Mouse (Mus musculus) gastrocnemius, adult 8-10 months (tissue): ENCODE data around the gene Dsn1. TPM values are rescaled to one million over a fixed set of nuclear protein-coding genes. Genes with fewer than 3 reads are reported as not detected.

Source experiments
- DNase-seq, 2 experiments: peaks; one replicate each; pipeline ENCODE4 v3.0.0; 2022; ENCODE audit warnings: low spot score in 2 of 2
- total RNA-seq, 4 experiments: library from RNA; stranded (reverse); gene quantifications; 2 replicates each; pipeline ENCODE4 v1.2.4; 2022

Gene Dsn1
- total RNA-seq, 4 experiments from 2014 or later: 2.2 to 2.5 (median 2.3) TPM

DNA sequence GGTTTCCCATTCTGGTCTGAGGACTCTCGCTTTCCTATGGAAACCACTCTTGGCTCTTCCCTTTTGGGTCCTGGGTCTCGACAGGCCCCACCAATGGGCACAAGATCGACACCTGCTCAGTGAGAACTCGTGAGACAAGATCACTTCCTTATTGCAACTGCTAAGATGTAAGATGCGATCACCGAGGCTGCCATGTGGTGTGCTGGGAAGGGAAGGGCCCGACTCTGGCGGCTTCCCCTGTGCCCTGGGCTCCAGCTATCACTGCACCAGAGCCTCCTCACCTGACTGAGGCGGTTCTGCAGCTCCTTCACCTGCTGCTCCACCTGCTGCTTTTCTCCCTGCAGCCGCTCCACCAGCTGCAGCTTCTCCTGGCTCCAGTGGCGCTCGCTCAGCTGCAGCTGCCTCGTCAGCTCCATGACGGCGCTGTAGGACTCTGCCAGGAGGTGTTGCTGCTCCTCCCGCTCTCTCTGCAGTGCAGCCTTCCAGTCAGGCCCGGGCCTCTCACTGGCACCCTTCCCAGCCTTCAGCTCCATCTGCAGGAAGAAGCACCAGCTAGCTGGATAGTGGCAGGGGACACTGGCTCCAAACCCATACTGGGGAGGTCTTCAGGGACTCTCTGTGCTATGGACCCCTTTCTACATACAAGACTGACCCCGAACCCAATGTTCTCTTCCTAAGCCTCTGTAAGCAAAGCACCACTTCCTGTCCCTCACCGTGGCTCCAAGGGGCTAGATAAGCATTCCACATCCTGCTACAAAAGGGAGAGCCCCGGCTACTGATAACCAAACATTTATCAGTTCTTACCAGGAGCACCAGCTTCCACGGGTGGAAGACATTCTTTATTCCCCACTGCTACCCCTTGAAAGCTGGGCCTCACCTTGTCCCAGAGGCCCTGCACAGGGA is 20.4 kb upstream of the Dsn1 start:
- no peak for DNase-seq

DNA sequence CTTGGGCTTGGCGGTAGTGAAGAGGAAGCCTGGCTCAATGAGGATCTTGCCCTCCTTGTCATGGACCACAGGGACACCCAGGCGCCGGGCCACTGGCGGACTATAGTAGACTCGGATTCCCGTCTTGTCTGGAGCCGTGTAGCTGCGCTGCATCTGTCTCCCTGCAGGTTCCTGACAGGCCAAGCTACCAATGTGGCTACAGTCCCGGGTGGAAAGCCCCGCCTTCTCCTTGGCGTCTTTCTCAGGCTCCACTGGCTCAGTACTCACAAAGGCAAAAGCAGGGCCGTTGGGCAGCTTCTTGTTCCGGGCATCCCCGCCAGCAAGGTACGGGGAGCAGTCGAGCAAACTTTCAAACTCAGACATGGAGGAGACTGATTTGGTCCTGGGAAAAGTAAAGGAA is 14.2 kb upstream of the Dsn1 start:
- DNase-seq: no peak

DNA sequence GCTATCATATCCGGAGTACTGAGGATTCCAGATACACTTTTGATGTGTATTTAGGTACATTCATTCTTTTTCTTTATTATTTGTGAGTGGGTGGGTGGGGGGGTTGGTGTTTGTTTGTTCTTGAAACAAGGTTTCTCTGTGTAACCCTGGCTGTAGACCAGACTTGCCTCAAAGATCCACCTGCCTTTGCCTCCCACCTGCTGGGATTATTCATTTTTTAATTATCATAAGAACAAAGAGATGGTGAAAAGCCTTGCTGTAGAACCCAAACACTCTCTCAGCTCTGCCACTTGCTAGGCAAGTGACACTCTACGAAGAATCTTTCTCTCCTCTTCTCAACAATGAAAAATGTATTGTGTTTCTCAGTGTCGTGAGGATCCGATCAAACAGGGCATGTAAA is 12.3 kb upstream of the Dsn1 start:
- DNase-seq: no peak

DNA sequence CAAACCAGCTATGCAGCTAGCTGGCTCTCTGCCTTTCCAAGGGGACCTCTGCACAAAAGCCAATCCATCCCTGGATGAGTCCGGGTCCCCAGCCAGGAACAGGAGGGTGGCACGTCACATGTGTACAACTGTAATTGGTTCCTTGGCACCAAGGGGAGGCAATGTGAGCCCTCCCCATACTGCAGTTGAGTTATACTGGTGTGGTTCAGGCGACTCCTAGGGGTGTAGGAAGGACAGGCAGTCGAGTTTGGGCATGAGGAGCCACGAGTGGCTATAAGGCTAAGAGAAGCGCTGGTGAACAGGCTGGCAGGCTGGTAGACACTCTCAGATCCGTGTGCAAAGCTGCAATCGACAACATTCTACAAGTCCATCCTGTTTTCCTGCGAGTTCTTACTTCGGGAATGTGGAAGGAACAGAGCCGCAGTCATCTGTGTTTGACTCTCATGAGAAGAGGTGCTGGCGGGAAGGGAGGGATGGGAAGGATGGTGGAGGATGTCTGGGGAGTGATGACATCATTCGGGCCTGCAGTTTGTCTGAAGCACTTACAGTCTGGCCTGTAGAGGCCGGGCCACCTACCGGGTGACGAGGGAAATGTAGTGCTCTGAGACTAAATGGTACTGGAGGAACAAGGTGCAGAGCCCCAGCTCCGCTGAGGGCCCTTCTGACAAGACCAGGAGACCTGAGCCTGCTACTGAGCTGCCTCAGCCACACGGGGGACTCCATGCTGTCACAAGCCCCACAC is 9.7 kb upstream of the Dsn1 start:
- no peak for DNase-seq

DNA sequence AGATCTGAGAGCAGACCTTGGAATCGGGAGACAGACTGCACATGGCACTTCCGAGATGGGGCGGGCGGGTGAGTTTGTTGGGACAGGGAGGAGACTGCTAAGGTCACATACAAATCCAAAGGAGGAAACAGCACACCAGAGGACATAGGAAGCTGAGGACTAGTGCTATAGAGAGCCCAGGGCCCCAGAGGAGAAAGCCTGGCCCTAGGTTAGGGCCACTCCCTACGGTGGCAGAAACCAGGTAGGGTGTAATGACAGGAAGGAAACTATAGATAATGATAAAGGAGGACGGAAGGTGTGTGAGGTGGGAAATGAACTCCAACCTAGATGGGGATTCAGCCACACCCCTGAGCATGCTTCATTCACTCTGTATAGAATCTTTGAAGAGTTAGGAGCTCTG is 5.4 kb upstream of the Dsn1 start:
- no peak for DNase-seq

DNA sequence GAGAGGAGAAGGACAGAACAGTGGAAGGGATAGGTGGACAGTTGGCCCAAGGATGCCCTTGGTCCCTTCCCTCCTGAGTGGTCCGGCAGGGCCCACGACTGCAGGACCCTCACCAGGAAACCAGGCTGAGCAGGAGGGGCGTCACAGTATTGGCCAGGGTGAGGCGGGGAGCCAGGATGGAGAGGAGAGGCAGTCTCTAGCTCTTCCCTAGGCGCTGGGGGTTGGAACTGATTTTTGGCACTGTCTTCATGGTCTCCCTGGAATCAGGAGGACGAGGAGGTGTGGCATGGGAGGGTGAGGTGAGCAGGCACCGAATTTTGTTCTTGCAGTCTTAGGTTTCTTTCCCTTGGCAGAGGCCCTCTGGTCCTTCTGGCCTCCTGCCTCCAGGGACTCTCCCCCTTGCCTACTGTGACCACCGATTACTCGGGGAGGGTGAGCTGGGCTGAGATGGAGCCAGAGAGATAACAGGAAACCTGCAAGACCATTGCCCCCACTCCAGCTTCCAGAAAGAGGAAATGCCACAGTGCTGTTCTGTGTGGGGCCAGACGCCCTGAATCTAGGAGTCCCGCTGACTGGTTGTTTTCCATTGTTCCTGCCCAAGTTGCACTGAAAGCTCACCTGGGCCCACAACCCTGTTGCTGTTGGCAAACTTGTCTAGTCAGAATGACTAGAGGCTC is 3.8 kb upstream of the Dsn1 start:
- DNase-seq: no peak

DNA sequence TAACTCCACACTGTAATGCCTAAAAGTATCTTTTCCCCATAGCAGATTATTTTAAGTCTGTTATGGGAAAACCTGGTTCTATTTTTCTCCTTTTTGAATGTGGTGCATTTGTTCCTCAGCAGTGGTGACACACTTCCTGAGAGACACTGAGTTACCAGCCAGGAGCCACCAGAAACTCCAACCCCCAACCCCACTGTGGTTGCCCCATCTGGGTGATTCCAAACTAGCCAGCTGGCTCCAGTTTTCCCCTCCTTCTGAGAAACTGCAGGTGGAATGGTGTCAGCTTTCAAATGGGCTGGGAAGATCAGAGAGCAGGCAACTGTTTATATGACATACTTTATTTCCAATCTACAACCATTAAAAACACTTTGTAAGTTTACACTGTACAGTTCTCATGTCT is 3.2 kb upstream of the Dsn1 start:
- DNase-seq: no peak

DNA sequence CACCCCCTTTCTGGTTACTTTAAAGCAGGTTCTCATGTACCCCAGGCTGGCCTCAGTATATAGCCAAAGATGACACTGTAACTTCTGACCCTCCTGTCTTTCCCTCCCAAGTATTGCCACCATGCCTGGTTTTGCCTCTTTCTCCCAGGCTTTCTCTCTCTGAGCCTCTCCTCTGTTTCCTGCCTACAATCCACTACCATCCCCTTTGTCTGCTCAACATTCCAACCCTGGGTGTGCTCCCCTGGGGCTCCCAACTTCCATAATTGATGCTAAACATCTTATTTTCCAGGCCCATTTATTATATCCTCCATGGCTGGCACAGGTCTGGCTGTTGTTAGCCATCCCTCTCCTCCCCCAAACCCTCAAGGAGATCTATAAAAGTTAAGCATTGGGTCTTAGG is 1.6 kb upstream of the Dsn1 start:
- no peak for DNase-seq

DNA sequence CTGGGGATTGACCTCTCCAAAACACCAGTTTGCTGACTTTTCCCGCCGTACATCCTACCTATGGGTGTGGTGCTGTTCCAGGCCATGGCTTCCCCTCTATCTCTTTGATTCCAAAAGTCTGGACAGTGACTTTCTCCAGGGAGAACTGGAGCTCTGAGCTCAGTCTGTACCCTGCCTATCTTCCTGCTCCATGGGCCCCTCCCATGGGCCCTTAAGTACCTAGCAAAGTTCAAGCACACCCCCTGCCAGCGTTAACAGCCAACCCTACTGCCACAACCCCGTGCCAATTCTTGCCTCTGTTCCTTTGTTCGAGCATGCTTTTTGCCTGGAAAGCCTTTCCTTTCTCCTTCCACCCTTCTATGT is 261 bp upstream of the Dsn1 start:
- no peak for DNase-seq

DNA sequence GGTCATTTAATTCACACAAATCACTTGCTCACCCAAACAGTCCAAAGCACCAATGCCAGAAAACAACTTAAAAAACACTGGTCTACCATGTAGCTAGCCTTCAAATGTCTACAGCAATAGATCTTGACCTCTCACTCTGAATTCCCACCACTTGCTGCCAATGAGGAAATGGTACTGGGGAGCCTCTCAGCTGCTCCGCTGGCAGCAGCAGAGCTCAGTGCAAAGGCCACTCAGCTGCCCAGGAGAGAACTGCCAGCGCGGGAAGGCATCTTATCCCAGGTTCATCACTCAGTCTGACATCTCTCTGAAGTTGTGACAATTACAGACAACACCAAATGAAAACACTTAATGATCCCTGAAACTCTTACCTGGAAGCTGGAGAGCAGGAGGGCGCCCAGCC is 4.6 kb downstream of the Dsn1 start:
- DNase-seq: no peak

DNA sequence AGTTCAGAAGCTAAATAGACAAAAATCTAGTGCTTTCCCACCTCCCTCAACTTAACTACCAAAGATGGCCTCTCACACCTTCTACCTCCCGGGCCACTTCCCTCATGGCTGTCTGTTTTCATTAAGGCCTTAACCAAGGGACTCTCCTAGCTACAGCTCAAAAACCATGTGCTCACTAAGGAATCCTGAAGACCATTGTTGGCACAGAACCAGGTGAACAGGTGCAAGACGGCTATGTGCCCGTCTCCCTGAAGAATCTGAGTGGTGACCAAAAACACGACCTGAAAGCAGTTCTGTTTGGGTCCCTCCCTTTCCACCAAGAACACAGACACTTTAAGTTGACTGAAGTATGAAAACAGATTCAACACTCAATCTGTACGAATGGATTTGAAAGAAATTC is 8.7 kb downstream of the Dsn1 start:
- no peak for DNase-seq

DNA sequence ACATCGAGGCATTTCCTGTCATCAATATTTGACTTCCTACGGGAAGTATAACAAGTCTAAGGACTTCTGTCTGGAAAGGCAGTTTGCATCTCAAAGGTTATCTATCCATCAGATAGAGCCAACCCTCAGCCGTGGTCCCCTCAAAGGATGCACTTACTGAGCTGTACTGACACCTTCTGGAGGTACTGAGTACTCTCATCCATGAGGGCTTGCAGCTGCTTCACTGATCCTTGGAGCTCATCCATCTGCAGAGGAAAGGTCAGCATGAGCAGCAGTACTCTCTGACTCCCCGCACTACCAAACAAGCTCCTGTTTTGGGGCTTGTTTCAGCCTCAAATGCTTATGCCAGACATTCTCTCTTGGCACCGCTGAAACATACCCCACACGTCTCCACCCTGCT is 10.4 kb downstream of the Dsn1 start:
- DNase-seq: peak in 1 of 2 experiments; percentile 45

DNA sequence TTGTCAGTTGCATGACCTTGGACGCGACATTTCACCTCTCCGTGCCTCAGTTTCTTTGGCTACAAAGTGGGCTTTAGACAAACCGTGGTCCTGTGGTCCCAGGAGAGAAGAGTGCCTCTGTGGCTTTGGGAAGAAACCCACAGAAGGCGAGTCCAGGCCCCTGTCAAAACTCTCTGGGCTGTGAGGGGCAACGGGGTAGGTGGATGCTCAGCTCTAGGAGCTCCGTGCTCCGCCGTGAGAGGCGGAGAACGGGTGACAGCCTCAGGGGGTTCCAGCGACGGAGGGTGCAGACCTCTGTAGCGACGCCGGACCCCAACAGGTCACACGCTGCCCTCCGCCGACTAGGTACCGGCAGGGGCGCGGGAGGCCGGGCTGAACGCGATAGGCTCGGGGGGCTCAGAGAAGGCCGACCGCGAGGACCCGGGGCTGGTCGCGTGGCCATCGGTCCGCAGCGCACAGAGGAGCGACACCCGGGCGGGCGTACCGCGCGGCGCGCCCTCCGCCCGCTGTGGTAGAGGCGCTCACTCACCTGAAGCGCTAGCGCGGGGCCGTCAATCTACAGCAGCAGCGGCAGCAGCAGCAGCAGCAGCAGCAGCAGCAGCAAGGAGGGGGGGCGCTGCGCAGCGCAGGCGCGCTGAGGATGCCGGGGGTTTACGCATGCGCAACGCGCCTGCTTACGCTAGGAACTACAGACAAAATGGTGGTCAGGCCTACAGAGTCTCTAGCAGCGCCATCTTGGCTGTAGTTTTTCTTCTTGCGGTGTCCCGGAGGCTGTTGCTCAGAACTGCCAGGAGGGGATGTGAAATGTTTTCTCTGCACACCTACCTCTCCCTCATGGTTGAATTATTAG is 15.3 kb downstream of the Dsn1 start, which contains the start of gene Ndrg3:
Gene Ndrg3 (minus strand): TSS at position 587 of the 850 bp plus-strand sequence.
- DNase-seq: peak; percentile 90 to 96

DNA sequence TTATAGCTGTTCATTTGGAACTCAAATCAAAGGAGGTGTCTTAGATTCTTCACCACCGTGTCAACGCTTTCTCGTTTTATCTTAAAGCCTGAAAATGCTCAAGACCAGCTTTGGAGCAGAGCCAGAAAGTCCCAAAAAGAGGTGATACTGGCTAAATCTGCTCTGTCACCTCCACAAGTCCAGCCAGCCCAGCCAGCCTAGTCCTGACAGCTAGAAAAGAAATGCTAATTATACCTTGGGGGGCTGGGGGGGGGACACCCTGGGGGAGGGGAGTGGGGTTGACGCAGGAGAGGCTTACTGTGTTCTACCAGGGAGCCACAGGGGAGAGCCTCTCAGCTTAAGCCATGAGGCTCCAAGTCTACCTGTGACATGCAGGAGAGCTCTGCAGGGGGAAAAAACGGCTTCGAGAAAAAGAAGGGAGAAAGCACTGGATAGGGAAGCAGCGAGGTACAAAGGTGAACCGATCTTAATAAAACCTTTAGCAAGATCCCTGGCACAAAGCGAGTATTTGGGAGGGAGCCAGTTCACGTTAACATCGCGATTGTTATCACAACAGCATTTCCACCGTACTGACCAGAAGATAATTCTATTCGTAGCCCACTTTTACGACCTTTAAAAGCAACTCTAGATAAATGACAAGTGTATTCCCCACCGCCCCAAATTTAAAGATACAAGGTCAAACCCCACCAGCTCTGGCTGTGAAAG is 16.1 kb downstream of the Dsn1 start:
- DNase-seq: no peak

DNA sequence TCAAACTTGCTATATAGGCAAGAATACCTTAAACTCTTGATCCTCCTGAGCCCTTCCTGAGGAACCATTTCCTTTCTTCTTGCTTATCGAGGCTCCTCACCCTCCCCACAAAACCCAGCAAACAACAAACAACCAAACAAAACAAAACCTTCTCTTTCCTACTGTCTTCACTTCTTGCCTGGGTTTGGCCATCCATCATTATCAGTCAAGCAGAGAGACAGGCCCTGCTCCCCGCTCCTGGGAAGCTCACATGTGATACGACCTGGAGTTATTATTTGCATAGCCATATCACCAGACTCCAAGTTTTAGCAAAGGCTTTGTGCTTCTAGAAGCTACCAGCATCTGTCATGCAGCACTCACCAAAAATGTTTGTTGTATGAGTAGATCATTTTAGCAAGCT is 19.6 kb downstream of the Dsn1 start:
- no peak for DNase-seq

DNA sequence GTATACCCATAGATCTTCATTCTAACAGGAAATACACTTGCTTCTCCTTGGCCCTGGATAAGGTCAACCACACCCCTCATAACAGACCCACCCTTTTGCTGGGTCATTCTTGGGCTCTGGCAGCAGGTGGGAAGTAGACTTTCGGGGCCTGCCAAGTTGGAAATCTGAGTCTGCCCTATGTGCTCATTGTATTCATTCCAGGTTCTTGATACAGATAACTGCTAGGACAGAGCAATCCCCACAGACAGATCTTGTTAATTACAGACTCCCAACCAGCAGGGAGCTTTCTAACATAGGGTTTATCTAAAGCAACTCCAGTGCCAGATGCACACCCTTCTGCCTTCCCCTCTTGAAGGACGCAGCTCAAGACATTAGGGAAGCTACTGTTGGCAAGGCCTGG is 24.1 kb downstream of the Dsn1 start:
- DNase-seq: peak in 1 of 2 experiments; percentile 25

DNA sequence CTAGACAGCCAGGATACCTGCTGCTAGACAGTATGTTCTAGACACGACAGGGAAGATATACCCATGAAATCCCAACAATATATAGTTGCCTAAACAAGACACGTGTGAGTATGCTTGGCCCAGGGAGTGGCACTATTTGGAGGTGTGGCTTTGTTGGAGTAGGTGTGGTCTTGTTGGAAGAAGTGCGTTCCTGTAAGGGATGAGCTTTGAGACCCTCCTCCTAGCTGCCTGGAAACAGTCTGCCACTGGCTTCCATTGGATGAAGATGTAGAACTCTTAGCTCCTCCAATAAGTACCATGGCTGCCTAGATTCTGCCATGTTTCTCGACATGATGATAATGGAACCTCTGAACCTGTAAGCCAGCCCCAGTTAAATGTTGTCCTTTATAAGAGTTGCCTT is 25.7 kb downstream of the Dsn1 start:
- no peak for DNase-seq

DNA sequence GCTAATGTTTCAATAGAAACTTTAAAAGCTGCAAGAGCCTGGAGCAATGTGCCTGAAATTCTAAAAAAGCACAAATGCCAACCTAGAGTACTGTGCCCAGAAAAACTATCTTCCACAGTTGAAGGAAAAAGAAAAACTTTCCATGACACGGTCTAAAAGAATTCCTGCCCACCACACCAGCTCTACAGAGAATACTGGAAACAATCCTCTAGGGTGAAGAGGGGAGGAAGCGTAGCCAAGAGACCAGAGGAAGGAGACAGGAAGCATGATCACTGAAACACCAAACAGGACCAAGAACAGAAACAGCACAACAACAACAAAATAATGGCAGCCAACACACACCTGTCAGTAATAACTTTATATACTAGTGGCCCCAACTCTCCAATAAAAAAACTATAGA is 26.9 kb downstream of the Dsn1 start:
- no peak for DNase-seq

DNA sequence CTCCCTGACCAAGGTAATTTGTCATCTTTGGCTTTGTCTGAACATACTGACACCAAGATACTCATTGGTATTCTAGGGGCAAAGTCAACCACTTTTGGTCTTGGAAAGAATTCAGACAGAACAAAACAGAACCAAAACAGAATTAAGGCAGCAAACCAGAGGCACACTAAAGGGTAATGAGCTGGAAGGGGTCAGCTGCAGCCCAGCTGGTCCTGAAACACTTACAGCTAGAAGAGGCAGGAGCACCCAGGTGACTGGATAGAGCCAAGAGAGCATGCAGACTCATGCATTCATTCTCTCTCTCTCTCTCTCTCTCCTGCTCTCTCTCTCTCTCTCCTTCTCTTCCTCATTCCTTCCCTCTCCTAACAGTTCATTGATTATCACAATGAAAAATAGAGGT is 30.2 kb downstream of the Dsn1 start:
- DNase-seq: no peak

DNA sequence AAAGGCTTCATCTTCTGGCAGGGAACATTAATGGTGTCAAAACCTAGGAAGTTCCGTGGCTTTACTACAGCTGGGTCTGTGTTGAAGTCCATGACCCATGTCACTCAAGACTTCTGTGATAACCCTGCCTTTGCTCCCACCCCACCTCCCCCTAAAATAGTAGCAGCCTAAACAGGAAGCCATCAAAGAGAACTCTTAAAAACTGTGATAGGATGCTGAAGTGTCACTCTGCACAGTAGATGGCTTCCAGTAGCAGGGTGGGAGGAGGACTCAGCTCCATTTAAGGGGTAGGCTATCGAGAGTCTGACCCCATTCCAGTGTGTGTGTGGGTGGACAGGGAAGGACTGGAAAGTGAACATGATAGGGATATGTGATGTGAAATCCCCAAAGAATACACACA is 32.0 kb downstream of the Dsn1 start:
- no peak for DNase-seq
